Mouse (Mus musculus) cerebellum, adult 18-20 months (tissue): ENCODE results near the gene Nfkbil1.

Experiments
- DNase-seq, 2 experiments: peaks; one replicate each; pipeline ENCODE4 v3.0.0; 2021

The Nfkbil1 gene

DNA sequence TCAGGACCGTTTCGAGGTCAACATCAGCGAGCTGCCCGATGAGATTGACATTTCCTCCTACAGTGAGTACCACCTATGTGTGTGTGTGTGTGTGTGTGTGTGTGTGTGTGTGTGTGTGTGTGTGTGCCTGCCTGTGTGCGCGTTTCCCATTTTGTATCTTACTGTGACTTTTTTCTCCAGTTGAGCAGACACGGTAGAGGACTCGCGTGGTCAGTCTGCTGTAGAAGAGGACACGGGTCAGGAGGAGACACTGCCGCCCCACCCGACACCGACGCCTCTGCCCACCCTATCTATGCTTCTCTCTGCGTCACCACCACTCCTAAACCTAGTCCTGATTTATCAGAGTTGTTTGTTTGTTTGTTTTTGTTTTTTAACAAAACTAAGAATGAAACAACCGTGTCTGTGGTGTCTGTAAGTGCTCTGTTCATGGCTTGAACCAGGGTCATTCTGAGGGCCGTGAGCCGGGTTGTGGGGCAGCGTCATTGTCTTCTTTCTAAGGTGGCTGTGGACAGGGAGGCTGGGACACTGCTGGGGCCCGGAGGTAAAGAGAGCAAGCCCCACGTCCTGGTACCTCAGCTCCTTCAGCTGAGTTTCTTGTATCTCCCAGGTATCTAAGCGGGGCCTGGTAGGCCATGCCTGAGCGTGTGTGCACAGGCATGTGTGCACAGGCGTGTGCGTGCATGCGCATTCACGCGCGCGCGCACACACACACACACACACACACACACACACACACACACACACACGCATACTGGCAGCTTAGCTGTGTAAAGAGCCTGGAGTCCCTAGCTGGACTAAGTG, 17.9 kb upstream of the Nfkbil1 start:
- no peak for DNase-seq

DNA sequence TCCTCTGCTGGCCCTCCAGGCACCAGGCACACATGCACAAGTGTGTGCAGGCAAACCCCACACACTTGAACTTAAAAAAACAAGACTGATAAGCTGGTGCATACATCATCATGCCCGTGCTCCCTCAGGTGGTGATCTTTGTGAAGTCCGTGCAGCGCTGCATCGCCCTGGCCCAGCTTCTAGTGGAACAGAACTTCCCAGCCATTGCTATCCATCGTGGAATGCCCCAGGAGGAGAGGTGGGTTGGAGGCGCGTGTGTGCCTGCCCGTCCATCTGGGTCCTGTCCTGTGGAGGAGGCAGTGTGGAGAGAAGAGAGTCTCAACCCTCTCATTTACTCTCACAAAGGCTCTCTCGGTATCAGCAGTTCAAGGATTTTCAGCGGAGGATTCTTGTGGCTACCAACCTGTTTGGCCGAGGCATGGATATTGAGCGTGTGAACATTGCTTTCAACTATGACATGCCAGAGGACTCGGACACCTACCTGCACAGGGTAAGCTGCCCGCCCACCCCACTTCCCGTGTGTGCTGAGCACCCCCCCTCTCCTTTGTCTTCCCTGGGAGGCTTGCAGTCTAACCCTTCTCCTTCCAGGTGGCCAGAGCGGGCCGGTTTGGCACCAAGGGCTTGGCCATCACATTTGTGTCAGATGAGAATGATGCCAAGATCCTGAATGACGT, 17.2 kb upstream of the Nfkbil1 start:
- peak in 1 of 2 experiments; percentile 24 for DNase-seq

DNA sequence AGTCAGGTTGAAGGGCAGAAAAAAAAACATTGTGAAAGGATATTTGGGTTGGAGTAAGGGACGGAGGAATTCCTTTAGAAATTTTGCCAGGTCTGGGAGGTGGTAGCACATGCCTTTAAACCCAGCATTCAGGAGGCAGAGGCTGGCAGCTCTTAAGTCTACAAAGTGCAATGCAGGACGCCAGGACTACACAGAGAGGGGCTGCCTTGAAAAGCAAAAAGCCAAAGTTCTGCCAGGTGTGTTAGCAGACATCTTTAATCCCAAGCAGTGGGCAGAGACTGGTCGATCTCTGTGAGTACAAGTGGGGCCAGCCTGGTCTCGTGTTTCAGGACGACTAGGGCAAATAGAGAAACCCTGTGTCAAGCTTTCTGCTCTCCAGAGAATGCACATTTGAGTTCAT, 16.4 kb upstream of the Nfkbil1 start:
- no peak for DNase-seq

DNA sequence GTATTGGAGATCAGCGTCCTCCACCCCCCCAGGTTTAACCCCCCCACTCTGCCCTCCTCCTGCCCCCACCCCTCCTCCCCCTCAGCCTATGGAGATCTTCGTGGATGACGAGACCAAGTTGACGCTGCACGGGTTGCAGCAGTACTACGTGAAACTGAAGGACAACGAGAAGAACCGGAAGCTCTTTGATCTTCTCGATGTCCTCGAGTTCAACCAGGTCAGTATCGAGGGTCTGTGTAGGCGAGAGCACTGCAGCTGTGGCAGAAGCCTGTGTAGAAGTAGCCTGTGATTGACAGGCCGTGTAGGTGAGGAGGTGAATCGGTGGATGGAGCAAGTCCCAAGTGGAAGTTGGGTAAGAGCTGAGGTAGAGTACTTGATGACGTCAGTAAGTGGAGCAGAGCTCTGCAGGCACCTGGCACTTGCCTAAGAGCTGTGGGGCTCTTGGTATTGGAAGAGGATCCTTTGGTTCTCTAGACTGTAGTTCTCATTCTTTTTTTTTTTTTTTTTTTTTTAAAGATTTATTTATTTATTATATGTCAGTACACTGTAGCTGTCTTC, 15.6 kb upstream of the Nfkbil1 start:
- peak in 1 of 2 experiments; percentile 15 for DNase-seq

DNA sequence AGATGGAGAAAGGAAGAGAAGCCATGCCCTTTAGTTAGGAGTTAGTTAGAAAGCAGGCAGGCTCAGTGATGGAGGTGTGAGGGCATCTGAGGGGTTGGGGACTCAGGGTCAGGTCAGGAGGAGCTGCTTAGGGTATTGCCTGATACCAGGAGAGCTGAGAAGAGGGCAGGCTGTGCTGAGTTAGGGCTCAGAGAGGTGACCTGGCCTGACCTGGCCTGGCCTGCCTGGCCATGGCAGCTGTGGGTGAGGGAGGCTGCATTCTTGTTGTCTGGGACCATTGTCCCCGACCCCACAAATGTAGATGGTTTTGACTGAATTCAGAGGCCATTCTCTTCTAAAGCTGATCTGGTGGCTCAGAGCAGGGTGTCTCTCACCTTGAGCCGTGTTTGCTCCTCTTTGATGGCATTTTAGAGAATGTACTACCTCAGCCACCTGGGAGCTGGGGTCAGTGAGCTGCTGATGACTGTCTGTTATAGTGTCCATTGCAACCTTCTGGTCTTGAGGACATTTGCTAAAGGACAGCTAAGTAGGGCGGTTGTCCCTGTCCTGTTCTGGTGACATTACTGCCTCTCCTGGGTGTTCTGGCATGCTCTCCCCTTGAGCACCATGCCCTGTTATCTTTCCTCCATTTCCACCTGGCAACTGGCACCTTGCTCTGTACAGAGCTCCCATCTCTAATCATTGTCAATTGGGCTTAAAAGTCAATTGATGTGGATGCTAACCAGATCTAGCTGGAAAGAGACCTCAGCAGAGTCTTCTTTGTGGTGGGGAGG, 14.9 kb upstream of the Nfkbil1 start:
- DNase-seq, result no peak

DNA sequence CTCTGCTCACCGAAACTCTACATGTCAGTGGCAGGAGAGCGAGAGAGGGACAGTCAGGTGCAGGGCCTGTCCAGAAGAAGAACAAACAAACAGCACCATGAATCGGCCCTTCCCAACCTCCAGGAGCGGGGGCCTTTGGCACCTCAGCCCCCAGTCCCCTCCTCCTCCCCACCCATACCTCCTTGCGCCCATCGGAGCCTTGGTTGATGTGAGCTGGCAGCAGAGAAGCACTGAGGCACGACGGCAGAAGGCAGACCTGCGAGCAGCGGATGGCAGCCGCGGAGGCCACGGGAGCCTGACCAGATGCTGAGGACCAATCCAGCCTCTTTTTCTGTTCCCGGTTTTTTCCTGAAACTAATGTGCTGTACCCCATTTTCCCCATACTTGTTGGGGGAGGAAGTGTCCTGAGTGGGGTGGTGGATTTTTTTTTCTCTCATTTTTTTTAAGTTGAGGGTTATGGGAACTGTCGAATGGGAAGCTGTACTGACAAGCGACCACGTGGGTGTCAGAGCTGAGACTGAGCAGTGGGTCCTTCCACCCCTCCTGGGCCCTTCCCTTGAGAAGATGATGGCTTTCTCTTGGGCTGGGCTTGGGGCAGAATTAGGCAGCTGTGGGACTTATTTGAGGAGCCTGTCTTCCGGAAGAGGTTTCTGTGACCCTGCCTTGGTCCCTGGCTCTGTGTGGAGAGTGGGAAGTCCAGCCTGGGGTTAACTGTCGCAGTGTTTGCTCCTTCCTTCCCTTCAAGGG, 14.0 kb upstream of the Nfkbil1 start:
- DNase-seq, result no peak

DNA sequence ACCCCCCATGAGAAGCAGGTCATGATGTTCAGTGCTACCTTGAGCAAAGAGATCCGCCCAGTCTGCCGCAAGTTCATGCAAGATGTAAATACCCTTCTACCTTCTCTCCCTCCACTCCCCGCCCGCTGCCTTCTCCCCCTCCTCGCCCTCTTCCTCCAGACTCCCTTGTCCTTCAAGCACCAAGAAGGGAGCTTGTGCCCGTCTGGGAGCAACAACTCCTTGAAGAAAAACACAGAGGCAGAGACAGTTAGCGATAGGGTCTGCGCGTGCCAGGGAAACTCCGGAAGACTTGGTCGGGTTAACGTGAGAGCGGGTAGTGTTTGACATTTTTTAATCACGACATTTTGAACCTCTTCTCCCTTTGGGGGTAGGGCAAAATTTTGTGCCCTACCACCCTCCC, 13.4 kb upstream of the Nfkbil1 start:
- DNase-seq, result no peak

DNA sequence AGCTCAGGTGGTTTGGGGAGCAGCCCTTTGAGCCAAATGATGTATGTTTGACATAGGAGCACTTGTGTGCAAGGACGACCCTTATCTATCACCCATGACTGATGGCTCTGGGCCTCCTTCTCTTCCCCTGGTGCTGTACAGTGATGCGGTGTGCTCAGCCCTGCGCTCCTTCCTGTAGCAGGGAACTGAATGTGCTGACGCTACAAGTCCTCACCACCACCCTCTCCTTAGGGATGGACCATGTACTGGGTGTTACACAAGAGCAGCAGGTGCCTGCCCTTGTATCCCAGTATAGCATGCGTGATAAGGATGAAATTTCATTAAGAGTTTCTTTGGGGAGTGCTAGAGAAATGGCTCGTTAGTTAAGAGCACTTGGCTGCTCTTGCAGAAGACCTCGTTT, 11.6 kb upstream of the Nfkbil1 start:
- DNase-seq, result no peak

DNA sequence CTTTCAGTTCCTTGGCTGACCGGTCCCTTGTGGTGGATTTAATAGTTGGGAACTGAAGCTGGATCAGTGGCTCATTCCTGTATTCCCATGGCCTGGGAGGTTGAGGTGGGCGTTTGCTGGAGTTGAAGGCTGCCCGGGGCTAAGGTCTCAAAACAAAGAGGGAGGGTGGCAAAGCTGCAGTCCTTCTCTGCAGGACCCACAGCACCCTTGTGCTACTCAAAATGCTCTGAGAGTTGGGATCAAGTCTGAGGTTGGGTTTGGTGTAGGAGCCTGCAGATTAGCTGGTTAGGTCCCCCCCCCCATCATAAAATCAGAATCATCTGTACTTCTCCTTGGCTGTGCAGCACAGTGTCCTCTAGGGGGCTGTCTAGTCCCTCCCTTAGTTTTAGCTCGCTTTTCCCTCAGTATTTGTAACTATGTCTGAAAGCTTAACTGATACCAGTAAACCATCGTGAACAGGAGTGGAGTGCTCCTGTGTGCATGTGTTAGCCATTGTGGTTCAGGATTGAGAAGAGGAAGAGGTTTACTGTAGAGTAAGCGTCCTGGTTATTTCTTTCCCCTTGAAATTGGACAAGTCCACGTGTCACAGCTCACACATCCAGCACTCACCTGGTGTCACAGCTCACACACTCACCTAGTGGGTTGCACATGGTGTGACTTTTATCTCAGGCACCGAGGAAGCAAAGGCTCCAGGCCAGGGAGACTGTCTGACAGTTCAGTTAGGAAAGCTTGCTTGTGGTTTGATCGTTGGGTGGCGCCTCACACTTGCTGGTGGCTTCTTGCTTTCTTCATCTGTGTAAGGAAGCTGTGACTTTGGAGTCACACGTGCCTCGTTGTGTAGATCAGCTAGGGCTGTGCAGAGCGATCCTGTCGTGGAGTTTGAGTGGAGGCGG, 10.4 kb upstream of the Nfkbil1 start:
- DNase-seq, result peak in 1 of 2 experiments; percentile 24

DNA sequence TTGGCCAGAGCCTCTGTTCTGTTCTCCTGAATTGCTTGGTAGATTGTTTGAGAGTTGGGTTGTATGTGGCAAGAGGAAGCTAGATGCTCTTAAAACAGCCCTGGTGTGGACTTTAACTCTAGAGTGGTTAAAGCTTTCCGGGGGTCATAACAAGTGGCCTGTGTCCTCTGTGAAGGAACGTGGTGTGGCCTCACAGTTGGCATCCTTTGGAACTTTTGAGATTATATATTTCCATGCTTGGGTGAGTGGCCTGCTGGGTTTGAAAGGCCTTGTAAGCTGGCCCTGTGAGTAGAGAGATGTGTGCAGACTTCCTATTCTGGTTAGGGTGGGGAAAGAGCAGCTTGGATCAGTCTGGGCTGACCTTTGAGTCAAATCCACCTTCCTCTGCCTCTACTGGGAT, 9.4 kb upstream of the Nfkbil1 start:
- no peak for DNase-seq

DNA sequence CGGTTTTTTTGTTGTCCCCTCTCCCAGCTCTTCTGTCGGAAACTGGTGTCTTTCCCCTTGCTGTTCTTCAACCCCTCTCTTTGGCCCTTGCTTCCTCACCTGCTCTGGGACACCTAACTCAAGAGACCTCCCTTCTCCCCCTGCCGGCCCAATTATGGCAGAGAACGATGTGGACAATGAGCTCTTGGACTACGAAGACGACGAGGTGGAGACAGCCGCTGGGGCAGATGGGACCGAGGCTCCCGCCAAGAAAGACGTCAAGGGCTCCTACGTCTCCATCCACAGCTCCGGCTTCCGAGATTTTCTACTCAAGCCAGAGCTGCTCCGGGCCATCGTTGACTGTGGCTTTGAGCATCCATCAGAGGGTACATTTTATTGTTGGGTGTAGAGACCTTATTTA, 7.5 kb upstream of the Nfkbil1 start:
- peak; percentile 60 to 61 for DNase-seq

DNA sequence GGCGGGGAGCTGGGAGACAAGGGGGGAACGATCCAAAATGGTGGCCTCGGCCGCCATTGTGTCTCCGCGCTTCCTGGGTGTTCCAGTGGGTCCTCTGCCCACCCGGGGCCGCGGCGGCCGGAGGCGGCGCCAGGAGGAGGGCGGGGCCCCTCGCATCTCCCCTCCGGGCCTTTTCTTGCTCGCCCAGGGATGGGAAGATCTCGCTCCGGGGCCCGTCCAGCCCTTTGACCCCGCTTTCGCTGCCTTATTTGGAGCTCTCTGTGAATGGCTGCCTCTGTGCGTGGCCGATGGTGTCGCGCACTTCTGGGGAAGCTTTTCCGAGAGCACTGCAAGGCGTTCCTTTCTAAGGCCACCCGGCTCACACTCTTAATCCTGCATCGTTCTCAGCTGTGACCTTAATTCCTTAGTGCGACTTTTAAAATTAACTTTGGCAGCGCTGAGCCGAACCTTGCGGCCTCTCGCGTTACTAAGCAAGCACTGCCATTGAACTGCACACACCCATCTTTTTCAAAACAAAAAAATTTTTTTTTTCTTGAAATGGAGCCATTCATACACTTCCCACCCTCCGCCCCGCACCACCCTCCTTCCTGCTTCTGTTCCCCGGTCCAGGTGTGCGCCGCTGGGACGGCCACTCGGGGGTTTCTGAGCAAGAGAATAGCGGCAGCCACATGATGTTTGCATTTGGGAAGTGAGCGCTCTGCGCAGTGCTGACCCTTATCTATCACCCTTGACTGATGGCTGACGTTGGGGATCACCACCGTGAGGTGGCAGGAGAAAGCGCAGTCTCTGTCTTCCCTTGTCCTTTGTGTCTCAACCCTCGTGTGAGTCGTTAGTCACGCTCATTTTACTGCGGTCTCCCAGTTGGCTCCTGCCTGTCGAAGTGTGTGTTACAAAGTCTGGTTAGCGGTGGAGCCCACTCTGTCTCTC, 6.7 kb upstream of the Nfkbil1 start:
- DNase-seq, result peak; percentile 43 to 52

DNA sequence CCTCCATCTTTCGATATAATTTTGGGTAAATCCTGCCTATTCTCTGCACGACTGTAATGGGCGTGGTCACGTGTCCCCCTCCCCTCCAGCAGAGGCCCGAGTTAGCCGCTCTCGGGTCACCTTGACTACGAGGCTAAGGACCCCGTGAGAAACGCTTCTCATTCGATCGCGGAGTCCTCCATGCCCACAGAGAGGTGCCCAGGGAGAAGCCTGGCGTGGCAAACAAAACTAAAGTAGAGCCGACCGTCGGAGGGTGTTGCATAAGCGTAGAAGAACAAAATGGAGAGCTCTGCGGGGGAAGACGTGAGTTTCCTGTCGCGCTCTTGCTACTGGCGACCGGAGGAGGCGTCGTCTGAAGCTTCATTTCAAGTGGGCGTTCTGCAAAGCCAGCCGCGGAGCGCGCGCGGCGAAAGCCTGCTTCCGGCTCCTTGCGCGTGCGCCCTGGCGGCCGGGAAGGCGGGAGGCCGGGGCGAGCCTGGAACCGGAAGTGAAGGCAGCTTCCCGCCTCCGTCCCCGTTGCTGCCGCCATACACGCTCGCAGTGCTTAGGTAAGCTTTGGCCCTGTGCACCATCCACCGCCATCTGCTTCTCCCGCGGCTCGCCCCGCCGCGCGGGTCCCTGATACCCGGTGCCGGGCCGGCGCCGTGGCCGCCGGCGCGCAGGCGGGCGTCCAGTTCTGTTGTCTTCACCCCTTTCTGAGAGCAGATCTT, 5.9 kb upstream of the Nfkbil1 start, which contains the start of gene Ddx39b:
TSS of gene Ddx39b (plus strand) at position 442 of the 710 bp plus-strand sequence.
- DNase-seq, result peak; percentile 95 to 97

DNA sequence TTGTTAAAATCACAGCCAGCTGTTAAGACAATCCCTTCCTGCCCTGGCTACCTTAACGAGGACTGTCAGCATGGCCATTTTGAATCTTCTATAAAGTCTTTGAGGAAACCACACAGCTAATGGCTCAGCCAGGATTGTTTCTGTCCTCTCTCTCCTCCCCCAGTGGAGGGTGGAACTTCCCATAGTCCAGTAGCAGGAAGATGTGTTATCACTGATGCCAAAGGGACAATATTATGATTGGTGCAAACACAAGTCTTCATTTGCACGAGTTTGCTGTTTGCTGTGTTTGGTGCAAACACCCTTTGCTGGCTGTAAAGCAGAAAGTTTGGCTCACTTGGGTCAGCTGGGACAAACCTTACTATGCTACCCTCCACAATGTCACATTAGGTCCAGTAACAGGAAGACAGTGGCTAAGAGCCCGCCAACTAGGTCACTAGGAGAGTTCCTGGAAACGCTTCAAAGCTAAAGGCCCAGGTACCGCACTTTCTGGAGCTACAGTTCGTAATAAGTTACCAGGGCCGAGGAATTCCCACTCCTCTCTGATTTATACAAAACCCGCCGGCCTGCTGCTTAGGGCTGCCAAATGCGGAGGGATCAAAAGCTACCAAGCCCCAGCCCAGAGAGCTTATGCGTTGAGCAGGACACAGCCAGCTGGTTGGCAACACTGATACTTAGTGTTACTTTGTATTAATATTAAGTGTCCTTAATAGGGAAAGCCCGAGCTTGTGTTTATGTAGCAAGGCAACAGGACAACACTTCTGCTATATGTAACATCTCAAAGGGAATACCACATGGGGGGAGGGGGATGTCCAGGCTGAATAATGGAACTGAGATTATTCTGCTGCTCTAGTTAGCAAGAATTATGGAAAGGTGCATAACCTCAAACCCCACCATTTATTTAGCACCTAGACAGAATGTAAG, 5.1 kb upstream of the Nfkbil1 start:
- DNase-seq, result peak in 1 of 2 experiments; percentile 38

DNA sequence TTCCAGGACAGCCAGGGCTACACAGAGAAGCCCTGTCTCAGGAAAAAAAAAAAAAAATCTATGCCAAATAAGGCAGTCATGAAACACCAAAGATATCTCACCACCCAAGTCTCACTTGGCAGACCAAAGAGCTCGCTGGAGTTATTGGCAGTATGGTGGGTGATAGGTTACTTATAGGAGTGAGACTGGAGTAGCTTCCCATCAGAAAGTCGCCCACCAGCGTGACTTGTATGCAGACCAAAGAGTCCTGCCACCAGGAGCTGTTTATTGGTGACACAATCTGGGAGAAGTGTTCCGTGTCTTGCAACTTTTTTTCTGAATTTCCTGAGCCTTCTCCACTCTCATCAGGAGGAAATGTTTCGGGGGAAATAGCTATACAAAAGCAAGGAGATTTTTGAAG, 4.1 kb upstream of the Nfkbil1 start:
- DNase-seq, result no peak

DNA sequence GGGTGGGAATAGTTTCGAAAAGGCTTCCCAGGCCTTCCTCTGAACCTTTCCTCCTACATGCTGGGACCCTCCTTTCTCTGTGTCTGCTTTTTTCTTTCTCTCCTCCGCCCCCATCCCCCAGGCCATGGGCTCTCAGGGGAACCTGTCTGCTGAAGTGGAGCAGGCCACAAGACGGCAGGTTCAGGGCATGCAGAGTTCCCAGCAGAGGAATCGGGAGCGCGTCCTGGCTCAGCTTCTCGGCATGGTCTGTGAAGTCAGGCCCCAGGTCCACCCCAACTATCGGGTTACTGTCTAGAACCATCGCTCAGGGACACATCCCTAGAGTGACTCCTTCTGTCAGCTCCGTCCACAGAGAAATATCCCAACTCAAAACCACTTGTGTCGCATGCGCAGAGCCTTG, 1.9 kb upstream of the Nfkbil1 start:
- no peak for DNase-seq

DNA sequence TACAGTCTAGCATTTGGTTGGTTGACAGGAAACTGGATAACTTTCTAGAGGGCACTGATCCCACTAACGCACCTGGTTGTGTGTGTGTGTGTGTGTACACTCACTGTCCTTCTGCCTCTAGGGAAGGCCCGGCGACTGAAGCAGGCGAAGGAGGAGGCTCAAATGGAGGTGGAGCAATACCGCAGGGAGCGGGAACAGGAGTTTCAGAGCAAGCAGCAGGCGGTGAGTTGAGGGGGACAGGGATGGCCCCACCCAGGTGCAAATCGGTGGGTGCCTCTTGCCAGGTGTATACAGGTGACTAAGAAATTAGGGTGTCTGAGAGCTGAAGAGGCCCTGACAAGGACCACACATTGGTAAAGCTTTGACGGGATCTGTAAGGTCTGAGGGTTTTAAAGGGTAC, 1.4 kb upstream of the Nfkbil1 start:
- peak; percentile 58 to 59 for DNase-seq

DNA sequence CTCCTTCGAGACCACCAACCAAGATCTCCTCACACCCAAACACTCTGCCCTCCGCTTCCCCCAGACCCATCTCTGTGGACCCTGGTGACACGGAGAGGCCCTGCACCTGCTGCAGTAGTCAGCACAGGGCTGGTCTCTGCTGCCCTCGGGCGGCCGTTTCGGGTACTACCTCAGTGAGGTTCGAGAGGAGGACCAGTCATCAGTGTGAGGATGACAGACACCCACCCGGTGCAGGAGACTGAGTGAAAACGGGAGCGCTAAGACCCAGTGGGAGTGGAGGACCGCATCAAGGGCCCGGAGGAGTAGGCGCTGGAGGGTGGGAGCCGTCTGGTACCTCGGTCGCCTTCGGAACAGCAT, 776 bp upstream of the Nfkbil1 start:
- peak; percentile 99 to 100 for DNase-seq

DNA sequence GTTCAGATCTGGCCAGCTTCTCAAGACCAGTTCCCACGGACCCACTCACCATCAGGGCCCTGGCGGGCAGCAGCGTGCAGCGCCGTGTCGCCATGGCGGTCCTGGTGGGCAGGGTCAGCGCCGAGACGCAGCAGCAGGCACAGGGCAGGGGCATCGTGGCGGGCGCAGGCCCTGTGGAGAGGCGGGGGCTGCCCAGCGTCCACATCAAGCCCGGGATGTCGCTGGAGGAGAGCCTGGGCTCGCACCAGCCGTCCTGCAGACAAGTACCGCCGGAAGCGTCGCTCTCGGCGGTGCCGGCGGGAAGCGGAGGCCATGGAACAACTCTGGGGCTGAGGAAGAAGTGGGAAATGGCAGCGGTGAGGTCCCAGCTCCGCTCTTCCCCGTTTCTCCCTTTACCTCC, 689 bp downstream of the Nfkbil1 start:
- peak in 1 of 2 experiments; percentile 53 for DNase-seq
